Mouse (Mus musculus): ENCODE results near the gene Igfbp3.

Igfbp3 gene

DNA sequence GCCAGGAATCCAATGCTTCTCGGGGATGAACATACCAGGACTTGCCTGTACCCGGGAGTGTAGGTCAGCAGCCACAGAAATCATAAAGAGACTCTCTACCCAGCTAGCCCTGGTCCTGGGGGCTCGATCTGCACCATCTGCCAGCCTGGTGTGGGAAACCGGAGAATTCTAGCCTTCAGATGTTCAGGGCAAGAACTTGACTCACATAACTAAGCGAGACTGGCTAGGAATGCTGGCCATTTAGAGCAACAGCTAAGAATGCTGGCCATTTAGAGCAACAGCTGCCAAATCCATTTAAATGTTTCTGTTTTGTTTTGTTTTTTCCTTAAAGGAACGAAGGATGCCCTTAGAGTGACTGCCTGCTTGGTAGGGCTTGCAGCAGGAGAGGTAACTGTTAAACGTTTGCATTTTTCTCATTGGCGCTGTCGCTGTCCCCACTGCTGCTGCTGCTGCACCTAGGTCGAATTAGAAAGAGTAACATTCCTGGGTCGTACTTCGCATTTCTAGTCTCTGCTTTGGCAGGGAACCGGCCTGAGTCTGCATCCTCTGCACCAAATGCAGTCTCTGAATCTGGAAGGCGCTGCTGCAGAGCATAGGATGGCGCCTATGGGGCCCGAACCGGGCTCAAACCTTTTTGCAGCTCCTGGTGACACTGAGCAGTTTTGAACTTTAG, 1.5 kb downstream of the Igfbp3 start:
- in situ Hi-C loops (cut with MboI, MseI): loop anchor here (5.0 kb wide), 1 partner anchor 1195 kb away; no protein-coding TSS in a partner anchor

DNA sequence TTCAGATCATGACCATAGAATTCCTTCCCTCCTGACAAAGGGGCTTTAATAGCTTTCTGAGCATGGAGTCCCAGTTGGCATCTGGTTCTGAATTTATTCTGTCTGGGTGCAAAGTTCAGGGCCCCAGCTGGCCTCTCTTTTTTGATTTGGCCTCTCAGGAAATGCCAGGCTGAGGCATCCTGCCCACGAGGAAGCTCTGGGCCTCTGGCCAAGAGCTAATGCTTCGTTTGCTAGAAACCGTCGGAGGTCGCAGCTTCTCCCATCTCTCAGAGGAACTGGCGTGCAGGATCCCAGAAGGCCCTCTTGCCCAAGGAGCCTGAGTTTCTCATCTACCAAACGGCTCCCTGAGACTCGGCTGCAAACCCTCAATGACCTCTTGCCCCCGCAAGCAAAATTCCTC, 2.5 kb downstream of the Igfbp3 start:
- in situ Hi-C loops (cut with MboI, MseI): loop anchor here (5.0 kb wide), 1 partner anchor 1196 kb away; no protein-coding TSS in a partner anchor

DNA sequence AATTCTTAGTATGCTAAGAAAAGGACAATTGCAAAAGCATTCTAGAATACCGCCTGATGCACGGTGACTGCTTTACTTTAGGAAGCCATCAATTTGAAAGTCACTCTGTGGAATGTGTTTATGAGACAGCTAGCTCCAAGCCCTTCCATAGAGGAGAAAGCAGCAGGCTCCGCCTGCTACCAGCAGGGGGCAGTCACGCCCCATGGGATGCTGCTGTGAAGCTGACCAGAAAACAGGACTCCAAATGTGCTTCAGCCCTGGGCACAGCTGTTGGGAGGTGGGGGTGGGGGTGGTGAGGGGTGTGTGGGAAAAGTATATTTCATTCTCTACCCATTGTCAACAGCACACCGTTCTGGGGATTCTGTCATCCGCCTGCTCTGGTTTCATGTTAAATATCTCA, 3.4 kb downstream of the Igfbp3 start:
- in situ Hi-C loops (cut with MboI, MseI): loop anchor here (5.0 kb wide), 1 partner anchor 1197 kb away; no protein-coding TSS in a partner anchor

DNA sequence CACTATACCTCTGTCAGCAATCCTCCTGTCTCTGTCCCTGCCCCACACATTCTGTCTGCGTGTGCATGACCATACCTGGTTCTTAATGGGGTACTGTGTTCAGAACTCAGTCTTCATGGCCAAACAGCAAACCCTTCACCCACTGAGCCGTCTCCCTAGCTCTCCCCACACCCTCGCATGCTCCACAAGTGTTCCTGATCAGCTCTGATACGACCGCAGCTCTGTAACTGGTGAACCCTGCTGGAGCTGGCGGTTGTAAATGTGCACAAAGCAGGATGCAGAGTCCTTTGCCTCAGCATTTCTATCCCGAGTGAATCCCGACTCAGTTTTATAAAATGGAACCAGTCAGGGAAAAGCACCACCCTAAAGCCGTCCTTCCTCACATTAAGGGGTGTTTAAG, 9.9 kb downstream of the Igfbp3 start:
- in situ Hi-C loops (cut with MboI, MseI): loop anchor here (10.0 kb wide), 1 partner anchor 1101 kb away; no protein-coding TSS in a partner anchor

DNA sequence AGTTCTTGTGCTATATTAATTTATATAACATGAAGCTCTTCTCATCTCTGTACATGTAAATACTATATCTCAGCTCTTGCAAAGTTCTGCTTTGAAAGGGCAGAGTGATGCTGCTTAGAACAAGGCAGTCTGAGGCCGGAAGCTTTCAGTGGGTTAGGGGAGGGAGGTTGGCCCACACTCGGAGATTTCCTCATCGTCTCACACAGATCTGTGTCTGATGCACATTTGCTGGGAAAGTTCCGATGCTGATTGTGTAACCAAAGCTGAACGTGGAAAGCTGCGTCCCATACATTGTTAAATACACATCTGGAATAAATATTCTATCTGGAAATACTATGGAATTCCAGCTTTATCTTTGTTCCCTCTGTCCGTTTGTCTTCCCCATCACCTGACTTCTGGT, 11.5 kb downstream of the Igfbp3 start:
- in situ Hi-C loops (cut with MboI, MseI): loop anchor here (10.0 kb wide), 1 partner anchor 1103 kb away; no protein-coding TSS in a partner anchor

DNA sequence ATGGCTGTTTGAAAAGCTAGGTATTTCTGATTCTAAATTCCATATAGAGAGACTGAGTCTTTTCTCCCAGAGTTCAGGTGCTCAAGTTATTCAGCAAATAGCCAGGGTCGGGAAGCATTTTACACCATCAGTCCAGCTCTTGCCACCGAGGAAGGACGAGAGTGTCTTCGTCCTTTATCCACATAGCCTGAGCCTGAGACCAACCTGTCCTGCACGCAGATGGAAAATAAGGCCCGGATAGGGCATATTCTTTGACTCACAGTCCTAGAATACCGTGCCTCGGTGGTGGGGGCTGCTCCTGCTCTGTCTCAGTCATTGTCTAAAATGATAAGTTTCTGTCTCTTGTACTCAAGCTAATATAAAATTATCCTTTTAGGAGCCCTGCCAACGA, 13.3 kb downstream of the Igfbp3 start:
- in situ Hi-C loops (cut with MboI, MseI): loop anchor here (10.0 kb wide), 1 partner anchor 1104 kb away; no protein-coding TSS in a partner anchor

DNA sequence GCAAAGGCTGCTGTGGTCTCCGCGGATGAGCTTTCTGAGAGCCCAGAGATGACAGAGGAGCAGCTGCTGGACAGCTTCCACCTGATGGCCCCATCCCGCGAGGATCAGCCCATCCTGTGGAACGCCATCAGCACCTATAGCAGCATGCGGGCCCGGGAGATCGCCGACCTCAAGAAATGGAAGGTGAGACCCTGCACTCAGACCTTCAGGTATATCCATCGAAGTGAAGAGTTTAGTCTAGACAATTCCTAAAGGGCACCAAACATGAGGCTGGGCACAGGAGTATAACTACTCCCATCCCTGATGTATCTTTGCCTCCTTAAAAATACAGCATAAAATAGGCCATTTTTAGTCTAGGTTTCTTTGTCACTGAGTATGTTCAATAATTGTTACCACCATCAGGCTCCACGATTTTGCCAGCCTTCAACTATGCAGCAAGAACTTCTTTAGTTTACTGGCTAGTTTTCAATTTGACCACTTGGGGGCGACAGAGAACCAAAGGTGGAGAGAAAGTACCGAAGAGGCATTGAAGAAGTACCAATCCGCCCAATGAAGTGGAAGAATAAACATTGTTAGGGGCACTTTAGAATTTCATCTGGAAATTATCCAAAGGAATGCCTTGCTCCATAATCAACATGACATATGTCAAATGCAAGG, 13.9 kb downstream of the Igfbp3 start:
- in situ Hi-C loops (cut with MboI, MseI): loop anchor here (10.0 kb wide), 1 partner anchor 1105 kb away; no protein-coding TSS in a partner anchor

DNA sequence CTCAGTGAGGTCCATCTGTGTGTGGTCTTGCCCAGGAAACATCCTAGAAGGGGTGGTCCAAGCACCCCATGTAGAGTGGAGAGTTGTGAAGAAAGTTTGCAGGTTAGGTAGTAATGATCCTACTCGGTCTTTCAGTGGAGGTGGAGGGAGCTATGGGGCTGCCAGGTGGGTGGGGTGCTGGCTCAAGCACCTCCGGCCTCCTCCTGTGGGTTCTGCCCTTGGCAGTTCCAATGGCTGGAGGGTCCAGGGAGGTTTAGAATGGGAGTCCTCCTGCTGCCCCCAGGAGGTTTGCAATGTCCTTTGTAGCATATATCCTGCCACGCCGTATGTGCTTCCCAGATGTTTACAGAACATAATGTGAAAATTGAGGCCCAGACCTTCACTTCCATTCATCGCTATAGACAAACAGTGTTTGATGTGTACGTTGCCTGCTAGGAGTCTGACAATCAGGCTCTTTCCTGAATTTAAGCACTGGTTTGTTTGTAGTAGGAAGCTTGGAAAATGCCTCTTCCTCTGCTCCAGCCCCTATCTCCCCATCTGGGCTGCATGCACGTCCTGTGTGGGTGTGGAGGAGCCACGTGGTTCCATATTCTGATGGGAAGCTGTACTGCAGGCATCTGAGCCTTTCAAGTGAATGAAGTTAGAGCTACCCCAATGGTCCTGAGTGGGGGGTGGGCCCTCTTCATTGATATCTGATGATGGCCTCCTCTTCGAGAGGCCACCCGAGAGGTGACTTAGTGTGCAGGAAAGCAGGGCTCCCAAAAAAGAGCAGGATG, 15.1 kb downstream of the Igfbp3 start:
- in situ Hi-C loops (cut with MboI, MseI): no loop called here

DNA sequence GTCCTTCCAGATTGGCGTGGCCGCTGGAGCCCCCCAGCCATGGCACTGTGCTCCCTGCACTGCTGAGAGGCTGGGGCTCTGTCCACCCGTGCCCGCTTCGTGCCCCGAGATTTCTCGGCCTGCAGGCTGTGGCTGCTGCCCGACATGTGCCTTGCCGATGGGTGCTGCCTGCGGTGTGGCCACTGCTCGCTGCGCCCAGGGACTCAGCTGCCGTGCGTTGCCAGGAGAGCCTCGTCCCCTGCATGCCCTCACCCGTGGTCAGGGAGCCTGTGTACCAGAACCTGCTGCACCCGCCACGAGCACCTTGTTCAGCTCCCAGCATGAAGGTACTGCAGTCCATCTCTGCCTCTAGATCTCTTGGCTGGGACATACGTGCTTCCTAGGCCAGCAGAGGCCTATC, 15.7 kb downstream of the Igfbp3 start:
- in situ Hi-C loops (cut with MboI, MseI): no loop called here

DNA sequence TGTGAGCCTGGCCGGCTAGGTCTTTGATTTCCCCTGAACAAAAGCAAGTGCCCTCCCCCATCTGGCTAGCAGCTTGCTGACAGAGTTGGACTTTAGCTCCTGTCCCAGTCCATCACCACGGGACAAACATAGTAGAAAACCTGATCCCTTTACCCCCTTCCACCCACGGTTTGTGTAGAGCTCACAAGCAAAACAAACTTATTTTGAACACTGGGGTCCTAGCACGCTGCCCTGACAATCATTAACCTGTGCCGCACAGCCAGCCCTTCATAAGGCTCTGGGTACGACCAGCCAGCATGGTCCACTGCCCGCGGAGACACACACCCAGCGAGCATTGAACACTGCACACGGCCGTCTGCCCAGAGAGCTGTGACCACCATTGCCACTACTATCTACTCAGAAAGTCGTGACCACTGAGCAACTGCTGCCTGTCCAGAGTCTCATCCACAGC, 16.2 kb downstream of the Igfbp3 start, which contains the start of gene Igfbp1:
Gene Igfbp1 (plus strand): TSS at position 292 of the 451 bp plus-strand sequence.
- in situ Hi-C loops (cut with MboI, MseI): no loop called here

DNA sequence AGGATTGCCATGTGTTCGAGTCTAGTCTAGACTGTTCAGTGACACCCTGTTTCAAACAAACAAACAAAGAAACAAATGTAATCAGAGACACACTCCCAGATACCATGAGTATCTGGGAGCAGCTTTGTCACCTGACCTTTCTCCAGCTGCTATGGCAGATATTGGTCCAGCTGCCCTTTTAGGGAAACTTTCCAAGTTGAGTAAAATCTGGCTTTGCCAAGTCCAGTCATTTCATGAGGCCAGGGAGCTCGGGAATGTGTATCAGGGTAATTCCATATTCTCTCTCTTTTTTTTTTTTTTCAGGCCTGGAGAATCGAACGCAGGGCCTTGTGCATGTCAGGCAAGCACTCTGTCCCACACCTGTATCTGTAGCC, 18.4 kb downstream of the Igfbp3 start:
- in situ Hi-C loops (cut with MboI, MseI): no loop called here

DNA sequence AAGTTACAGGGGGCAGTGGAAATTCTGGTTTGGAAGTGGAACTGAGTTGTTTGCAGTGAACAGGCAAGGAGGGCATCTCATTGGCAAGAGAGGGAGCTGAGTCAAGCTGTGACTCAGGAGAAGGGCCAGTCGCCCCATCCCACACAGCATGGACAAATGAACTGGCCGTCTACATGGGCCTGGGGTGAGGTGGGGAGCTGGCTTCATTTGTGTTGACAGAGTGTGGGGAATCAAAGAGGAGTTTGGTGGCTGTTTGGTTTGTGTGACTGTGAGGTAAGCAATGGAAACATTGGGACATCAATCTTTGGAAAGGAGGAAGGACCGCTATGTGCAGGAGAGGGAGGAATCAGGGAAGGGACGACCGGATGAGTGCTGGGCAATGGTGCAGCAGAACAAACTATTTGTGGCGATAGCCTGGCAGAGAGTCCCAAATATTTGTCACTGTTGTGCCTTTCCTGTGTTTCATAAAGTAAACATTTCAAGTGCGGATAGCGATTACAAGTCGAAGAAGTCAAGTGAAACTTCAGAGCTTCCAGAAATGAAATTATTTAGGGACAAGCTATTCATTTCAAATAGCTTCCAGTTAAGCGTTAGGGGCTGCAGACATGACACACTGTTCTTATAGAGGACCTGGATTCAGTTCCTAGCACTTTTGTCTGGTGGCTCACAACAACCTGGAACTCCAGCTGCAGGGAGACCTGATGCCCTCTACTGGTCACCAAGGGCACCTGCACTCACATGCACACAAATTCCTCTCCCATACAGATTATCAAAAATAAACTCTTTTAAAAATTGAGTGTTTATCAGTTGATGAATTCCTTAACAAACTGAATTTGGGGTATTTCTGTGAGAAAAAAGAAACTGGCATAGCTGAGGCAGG, 19.1 kb downstream of the Igfbp3 start:
- in situ Hi-C loops (cut with MboI, MseI): no loop called here

DNA sequence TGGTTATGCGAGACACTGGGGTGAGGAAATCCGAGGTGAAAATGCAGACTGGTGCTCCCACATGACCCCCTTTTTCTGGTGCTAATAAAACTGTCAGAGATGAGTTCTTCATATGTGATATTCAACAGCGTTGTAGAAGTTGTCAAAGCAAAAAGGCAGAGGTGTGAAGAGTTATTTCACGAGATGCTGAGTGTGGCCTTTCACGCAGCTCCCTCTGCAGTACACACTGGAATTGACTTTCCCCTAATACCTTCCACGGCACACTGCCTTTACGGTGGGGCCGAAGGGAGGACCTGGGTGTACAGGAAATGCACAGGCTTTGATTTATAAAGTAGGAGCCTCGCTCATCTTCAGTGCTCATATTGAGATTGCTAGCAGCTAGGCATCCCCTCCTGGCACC, 20.6 kb downstream of the Igfbp3 start:
- in situ Hi-C loops (cut with MboI, MseI): no loop called here

DNA sequence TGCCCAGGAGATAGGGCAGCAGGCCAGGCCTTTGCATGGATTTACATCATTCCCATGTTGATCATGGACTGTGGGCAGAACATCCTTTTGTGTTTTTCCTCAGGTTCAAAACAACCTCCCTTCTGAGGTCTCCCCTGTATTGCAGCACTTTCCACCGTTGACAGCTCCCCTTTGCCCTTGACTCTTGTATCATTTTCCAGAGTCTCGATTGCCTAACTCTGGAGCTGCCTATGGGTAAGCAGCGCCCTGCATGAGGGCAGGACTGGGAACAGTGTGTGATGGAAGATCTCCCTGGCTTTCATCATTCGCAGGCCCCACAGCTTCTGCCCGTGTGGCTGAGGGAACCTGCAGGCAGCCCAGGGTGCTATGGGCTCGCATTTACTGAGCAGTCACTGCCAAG, 21.0 kb downstream of the Igfbp3 start:
- in situ Hi-C loops (cut with MboI, MseI): no loop called here

DNA sequence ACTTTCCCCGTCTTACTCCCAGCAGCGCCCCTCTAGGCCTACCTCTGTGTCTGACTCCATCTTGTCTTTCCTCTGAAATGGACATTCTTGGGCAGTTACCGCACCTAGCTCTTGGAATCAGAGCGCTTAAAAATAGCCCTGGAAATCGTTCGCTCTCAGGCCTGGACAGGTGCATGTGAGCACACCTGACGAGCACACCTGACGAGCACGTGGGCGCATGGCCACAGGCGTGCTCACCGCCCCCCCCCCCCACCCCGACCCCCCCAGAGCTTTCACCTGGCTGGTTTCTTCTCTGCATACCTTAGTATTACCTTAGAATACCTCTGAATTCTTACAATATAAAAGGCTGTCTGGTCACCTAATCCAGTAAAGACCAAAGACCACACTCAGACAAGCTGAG, 25.3 kb downstream of the Igfbp3 start, which contains the start of gene Gm11985:
Gene Gm11985 (minus strand): TSS at position 101 of the 400 bp plus-strand sequence.
- in situ Hi-C loops (cut with MboI, MseI): no loop called here

DNA sequence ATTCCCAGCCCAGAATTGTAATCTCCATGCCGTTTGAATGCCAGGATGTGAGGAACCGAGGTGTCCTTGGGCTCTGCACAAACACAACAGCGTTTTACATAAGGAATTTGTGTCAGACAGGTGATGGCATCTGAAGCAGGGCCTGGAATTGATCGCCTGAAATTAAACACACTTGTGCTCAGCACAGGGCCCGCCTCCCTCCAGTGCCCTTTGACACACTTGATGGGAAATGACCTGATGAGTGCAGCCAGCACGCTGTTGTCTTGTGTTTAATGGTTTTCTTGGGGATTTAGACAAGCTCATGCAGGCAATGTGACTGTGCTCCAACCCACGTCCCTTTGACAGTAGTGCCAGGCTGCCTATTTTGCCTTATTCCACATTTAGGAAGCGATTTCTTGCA, 26.3 kb downstream of the Igfbp3 start:
- in situ Hi-C loops (cut with MboI, MseI): no loop called here

DNA sequence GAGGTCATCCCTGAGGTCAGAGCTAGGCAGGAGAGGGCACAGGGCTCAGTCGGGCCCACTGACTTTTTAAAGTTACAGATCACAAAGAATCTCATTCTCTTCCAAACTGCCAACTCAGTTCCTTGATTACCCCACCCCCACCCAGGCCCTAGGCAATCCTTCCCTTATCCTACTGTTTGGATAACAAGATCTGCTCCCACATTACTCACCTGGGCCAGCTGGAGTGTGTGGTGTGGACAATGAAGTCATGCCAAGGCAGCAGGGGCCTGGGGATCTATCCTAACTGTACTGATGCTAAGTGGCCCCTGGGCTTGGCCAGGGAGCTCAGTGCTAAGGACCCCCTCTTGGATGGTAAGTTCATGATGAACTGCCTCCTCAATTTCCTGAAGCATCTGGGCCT, 29.3 kb downstream of the Igfbp3 start:
- in situ Hi-C loops (cut with MboI, MseI): no loop called here

DNA sequence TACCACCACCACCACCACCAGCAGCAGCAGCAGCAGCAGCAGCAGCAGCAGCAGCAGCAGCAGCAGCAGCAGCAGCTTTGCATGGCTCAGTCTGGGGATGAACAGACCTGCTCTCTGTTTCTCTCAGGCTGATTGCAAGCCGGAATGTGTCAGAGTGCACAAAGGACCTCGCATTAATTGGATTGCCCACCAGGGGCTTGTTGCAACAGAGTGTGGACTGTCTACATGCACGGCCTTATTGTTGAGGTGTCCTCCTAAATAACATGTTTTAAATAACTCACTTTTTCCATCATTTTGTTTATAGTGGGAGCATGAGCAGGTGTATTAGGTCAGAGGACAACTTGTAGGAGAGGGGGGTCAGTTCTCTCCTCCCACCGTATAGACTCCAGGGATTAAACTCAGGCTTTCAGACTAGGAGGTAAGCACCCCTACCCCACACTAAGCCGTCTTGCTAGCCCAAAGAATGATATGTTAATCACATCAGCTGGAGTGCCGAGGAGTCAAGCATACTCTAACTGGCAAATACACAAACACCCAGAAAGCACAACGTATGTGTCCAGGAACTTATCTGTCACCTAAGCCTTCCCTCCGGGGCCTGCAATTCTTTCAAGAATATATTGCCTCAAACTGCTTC, 31.2 kb downstream of the Igfbp3 start:
- in situ Hi-C loops (cut with MboI, MseI): no loop called here

DNA sequence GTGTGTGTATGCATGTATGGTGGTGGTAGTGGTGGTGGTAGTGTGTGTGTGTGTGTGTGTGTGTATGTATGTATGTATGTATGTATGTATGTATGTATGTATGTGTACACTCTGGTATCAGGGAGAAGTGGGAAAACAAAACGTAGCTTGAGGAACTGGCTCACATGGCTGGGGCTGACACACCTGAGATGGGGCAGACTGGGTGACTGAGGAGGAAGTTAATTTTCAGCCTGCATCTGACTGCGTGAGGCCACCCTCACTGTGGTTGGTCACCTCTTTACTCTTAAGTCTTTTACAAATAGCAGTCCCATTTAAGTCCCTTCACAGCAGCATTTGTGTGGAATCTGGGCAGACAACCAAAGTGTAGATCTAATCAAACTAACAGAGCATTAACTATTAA, 34.4 kb downstream of the Igfbp3 start:
- in situ Hi-C loops (cut with MboI, MseI): no loop called here

DNA sequence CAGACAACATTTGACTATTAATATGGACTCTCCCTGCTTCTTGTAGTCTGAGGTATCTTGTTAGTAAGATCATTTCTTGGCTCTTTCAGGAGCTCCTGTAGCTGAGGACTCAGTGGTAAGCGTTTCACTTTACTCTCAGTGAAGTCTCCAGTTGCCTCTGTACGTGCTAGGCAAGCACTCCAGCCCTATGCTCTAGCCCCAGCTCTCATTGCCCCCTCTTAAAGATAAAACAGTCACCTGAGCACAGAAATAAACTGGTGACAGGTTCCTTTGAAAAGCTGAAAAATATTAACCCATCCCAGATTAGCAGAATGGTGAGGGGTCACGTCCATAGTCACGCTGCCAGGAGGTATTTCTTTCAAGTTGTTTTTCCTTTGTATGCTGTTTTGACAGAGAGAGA, 35.0 kb downstream of the Igfbp3 start:
- in situ Hi-C loops (cut with MboI, MseI): no loop called here

DNA sequence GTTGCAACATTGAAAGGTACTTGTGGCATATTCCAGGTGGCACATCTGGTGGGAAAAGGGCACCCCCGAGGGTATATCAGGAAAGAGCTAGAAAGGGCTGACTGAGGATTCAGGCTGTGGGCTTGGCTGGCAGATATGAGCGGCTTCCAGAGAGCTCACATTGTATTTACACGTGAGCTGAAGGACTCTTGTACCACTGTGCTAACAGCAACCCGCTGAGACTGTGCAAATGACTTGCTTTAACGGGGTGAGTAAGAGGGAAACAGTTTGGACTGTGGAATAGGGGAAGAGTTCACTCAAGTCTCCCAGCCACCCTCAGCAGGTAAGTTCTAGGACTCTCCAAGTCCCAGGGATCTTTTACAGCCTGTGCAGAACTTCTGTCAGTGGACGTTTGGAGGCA, 40.1 kb downstream of the Igfbp3 start:
- in situ Hi-C loops (cut with MboI, MseI): no loop called here

Data from regulatory T cell (primary cell).